Mouse (Mus musculus) urinary bladder, postnatal 14 days (tissue): Measurements from ENCODE around the gene D930007J09Rik.

ENCODE experiments used
- DNase-seq: peaks from one replicate; pipeline ENCODE4 v3.0.0; 2021; ENCODE audit warnings: low spot score

Gene D930007J09Rik

GRCm38 (mm10) chr13:32802259-32803081, at the start of gene D930007J09Rik:
Gene D930007J09Rik (minus strand): TSS chr13:32802849.
- DNase-seq: peak; percentile 44

GRCm38 (mm10) chr13:32851967-32852366, 49.3 kb upstream of the D930007J09Rik start:
- DNase-seq: peak; percentile 35

- DNase-seq: peak; percentile 69
These were observed 48.2 kb upstream of the D930007J09Rik start, which contains the start of gene Serpinb1a for GRCm38 (mm10) chr13:32850668-32851404. Gene Serpinb1a (minus strand): TSS chr13:32851185.

- no peak for DNase-seq
These were observed 47.5 kb upstream of the D930007J09Rik start for GRCm38 (mm10) chr13:32850156-32850555.

GRCm38 (mm10) chr13:32849531-32850123, 47.0 kb upstream of the D930007J09Rik start:
- no peak for DNase-seq

- no peak for DNase-seq
These were observed 46.4 kb upstream of the D930007J09Rik start for GRCm38 (mm10) chr13:32849092-32849491.

GRCm38 (mm10) chr13:32846221-32846620, 43.6 kb upstream of the D930007J09Rik start:
- no peak for DNase-seq

- DNase-seq: no peak
These were observed 38.7 kb upstream of the D930007J09Rik start for GRCm38 (mm10) chr13:32841349-32841748.

GRCm38 (mm10) chr13:32839314-32839713, 36.7 kb upstream of the D930007J09Rik start:
- no peak for DNase-seq

- no peak for DNase-seq
These were observed 31.9 kb upstream of the D930007J09Rik start for GRCm38 (mm10) chr13:32834513-32834912.

GRCm38 (mm10) chr13:32833237-32833636, 30.6 kb upstream of the D930007J09Rik start:
- DNase-seq: no peak

- no peak for DNase-seq
These were observed 30.1 kb upstream of the D930007J09Rik start for GRCm38 (mm10) chr13:32832776-32833175.

GRCm38 (mm10) chr13:32831505-32832273, 29.0 kb upstream of the D930007J09Rik start:
- no peak for DNase-seq

- no peak for DNase-seq
These were observed 26.2 kb upstream of the D930007J09Rik start for GRCm38 (mm10) chr13:32828886-32829285.

- peak; percentile 55 for DNase-seq
These were observed 25.3 kb upstream of the D930007J09Rik start for GRCm38 (mm10) chr13:32827951-32828350.

- no peak for DNase-seq
These were observed 24.6 kb upstream of the D930007J09Rik start for GRCm38 (mm10) chr13:32827111-32827822.

- no peak for DNase-seq
These were observed 22.9 kb upstream of the D930007J09Rik start for GRCm38 (mm10) chr13:32825546-32825945.

- no peak for DNase-seq
These were observed 22.0 kb upstream of the D930007J09Rik start for GRCm38 (mm10) chr13:32824377-32825330.

GRCm38 (mm10) chr13:32823126-32823525, 20.5 kb upstream of the D930007J09Rik start:
- no peak for DNase-seq

- DNase-seq: no peak
These were observed 19.0 kb upstream of the D930007J09Rik start for GRCm38 (mm10) chr13:32821671-32822070.
